Mouse (Mus musculus) forebrain, embryonic 10.5 days (tissue): ENCODE results near the gene Uevld. TPM values are rescaled to one million over a fixed set of nuclear protein-coding genes. Genes with fewer than 3 reads are reported as not detected.
"Not testable (repeated sequence)": the region's sequence is repeated elsewhere in the genome, so short reads cannot be mapped to it uniquely, and the experiment has no call there.

ENCODE experiments used
- DNase-seq: peaks from one replicate; pipeline ENCODE4 v3.0.0-alpha.2; 2017; ENCODE audit warnings: low spot score; ENCODE audit errors: extremely low spot score
- H3K27ac ChIP-seq: fragments of 300-500 bp; sonication (generic); 2 replicates; pipeline ENCODE4 v1.5.1; 2016; ENCODE audit warnings: mild to moderate bottlenecking
- H3K27me3 ChIP-seq: fragments of 300-500 bp; sonication (generic); 2 replicates; pipeline ENCODE4 v1.6.1; 2016; ENCODE audit warnings: mild to moderate bottlenecking; ENCODE audit not compliant: poor library complexity, severe bottlenecking
- H3K36me3 ChIP-seq: fragments of 300-500 bp; sonication (generic); replicated peaks from 2 replicates; pipeline ENCODE4 v1.6.1; 2016; ENCODE audit warnings: mild to moderate bottlenecking, moderate library complexity
- H3K4me1 ChIP-seq: fragments of 300-500 bp; sonication (generic); 2 replicates; pipeline ENCODE4 v1.6.1; 2016
- H3K4me3 ChIP-seq: fragments of 300-500 bp; sonication (generic); 2 replicates; pipeline ENCODE4 v1.5.1; 2016; ENCODE audit warnings: mild to moderate bottlenecking, moderate library complexity
- H3K9me3 ChIP-seq: fragments of 300-500 bp; sonication (generic); 2 replicates; pipeline ENCODE4 v1.6.1; 2016; ENCODE audit warnings: mild to moderate bottlenecking, moderate library complexity
- WGBS: fragments of 180-500 bp; shearing (Covaris S2); methylation state at CpG from one replicate; pipeline ENCODE4 v1.1.7; 2016; 5-methylcytosine and 5-hydroxymethylcytosine counted together
- polyA plus RNA-seq: library from polyadenylated mRNA; unstranded; fragments of >200 nt; fragmentation: Nextera tagmentation; extraction: Ambion mirVana; gene quantifications from 2 replicates; pipeline ENCODE4 v1.2.1, GENCODE M21; 2016

The Uevld gene
- polyA plus RNA-seq, 1 experiment from 2014 or later = 13.4 TPM

DNA sequence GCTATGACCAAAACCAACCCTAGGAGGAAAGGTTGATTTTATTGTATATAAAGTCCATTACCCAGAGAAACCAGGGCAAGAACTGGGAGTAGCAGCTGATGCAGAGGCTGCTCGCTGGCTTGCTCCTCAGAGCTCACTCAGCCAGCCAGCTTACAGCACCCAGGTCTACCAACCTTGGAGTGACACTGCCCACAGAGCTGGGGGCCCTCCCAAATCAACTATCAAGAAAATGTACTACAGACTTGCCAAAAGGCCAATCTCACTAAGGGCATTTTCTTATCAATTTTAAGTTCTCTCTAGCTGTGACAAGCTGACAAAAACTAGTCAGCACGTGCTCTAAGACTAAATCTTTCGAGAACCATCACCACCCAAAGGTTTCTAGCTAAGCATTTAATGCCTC is 37.2 kb upstream of the Uevld start:
- H3K4me3 ChIP-seq = no peak overlapping the region
- 88% methylated on average over 3 of the region's 3 CpGs for WGBS
- peaks cover 3% of the 10 kb centered on the region; the same call in 1 of the 2 replicates for H3K4me1 ChIP-seq
- H3K27me3 ChIP-seq = no peaks in the 10 kb centered on the region
- H3K36me3 ChIP-seq = peaks cover 87% of the 10 kb centered on the region
- H3K27ac ChIP-seq = no peak overlapping the region
- H3K9me3 ChIP-seq = no peaks in the 10 kb centered on the region
- no peak for DNase-seq

DNA sequence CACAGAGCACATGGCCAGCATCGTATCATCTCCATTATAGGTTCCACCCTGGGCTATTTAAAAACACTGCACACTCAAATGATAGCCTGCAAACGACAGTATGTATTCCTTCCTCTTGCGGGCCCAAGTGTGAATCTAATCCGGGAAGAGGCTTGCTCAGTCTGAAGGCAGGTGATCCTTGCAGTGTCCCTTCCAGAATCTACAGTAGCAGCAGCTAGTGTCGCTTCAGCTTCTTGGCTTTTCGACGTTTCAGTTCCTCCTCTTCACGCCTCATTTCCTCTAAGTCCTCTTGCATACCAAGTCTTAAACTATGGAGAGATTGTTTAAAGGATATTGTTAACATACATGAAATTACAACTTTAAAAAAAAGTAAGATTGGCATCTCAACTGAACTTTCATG is 34.8 kb upstream of the Uevld start:
- WGBS = 91% methylated on average over 8 of the region's 8 CpGs
- H3K36me3 ChIP-seq = peaks cover 74% of the 10 kb centered on the region
- H3K9me3 ChIP-seq = no peaks in the 10 kb centered on the region

DNA sequence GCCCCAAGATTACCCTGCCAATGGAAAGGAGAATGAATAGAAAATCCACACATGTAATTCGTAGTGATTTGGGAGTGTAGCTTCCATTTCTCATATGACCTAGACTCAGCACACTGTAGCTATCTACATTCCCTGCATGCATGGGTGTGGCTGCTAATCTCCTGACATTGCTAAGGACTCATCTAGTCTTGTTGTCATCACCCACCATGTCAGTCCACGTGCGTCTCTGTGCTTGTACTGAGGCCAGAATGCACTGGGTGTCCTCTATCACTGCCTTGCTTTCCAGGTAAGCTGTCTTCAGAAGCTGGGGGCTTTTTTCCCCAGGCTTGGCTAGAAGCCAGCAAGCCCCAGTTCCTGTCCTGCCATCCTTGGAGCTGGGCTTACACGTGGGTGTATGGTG is 31.1 kb upstream of the Uevld start:
- H3K27me3 ChIP-seq, H3K9me3 ChIP-seq, H3K27ac ChIP-seq, DNase-seq, H3K4me3 ChIP-seq: not testable (repeated sequence)
- peaks cover 37% of the 10 kb centered on the region for H3K36me3 ChIP-seq
- WGBS = 90% methylated on average over 4 of the region's 4 CpGs
- H3K4me1 ChIP-seq = peaks cover 11% of the 10 kb centered on the region

More for the DNA sequence above, 34.8 kb upstream of the Uevld start:
- no peak overlapping the region for H3K4me3 ChIP-seq
- DNase-seq = no peak
- H3K4me1 ChIP-seq = no peaks in the 10 kb centered on the region
- no peak overlapping the region for H3K27ac ChIP-seq
- no peaks in the 10 kb centered on the region for H3K27me3 ChIP-seq

DNA sequence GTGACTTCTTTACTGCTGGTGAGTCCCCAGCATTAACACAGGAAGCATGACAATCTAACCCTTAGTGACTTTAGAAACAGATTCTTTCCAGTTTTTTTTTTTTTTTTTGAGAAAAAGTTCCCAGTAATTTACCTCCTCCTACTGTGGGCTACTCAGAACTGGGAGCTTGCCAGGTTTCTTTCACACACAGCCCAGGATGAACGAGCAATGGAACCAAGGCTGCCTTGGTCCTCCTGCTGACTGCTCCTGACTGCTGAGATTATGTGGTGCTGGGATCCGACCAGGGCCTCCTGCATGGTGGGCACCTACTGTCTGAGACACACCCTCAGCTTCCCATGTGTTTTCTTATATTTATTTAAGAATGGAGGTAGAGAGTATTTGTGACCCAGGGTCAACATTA is 28.7 kb upstream of the Uevld start:
- Histone ChIP-seq H3K27me3 (no peaks in the 10 kb centered on the region), H3K27ac (no peak overlapping the region), H3K36me3 (peaks cover 14% of the 10 kb centered on the region), H3K9me3 (no peaks in the 10 kb centered on the region), H3K4me3 (no peak overlapping the region), H3K4me1 (peaks cover 11% of the 10 kb centered on the region)
- DNase-seq = no peak
- WGBS = 74% methylated on average over 2 of the region's 2 CpGs

DNA sequence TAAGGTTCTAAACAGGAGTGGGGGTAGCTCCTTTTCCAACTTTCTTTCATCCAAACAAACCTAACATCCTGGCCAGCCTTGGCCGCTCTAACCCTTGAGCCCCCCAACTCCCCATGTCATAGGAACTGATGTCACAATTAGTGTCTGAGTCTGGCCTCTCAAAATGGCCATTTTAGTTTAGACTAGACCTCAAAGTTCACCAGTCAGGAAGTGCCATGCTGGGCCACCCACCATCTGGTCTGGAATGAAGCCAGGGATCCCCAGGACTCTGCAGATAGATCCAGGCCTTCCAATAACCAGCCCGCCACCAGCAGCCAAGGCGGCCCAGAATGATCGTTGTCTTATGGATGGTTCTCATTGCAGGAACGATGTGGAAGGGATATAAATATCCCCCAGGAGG is 28.3 kb upstream of the Uevld start:
- H3K9me3 ChIP-seq = no peaks in the 10 kb centered on the region
- H3K4me3 ChIP-seq = no peak overlapping the region
- no peaks in the 10 kb centered on the region for H3K27me3 ChIP-seq
- 81% methylated on average over 5 of the region's 5 CpGs for WGBS
- H3K4me1 ChIP-seq = peaks cover 11% of the 10 kb centered on the region
- DNase-seq = no peak
- no peak overlapping the region for H3K27ac ChIP-seq
- peaks cover 10% of the 10 kb centered on the region for H3K36me3 ChIP-seq

DNA sequence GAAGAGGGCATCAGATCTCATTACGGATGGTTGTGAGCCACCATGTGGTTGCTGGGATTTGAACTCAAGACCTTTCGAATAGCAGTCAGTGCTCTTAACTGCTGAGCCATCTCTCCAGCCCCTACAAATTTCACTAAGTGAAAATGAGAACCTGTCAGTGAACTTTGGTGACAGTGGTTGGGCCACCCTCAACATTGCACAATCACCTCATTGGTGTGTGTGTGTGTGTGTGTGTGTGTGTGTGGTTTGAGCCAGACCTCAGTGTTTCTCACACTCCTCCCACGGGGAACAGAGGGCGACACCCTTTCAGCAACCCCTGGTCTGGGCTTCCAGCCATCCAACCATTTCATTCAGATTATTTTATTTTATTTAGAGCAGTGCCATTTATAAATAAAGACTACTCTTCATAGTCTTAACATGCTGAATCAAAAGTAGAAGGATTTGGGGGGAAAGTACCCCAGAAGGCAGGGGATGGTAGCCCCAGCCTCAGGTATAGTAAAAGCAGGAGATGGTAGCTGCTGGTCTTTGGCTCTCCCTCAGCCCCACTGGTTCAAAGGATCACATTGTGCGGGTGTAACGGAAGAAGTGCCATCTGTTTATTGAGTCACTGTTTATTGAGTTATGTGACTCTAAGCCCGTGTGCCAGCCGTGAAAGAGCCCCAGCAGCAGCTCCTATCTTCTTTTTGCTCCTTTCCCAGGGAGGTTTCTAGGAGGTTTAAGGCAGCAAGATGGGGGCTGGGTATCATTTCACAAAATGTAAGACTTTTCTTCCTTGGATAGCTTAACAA is 27.6 kb upstream of the Uevld start:
- Histone ChIP-seq H3K27me3 (no peaks in the 10 kb centered on the region), H3K4me3 (no peak overlapping the region), H3K36me3 (peaks cover 7% of the 10 kb centered on the region), H3K9me3 (no peaks in the 10 kb centered on the region), H3K27ac (no peak overlapping the region), H3K4me1 (peaks cover 11% of the 10 kb centered on the region)
- no peak for DNase-seq
- 64% methylated on average over 8 of the region's 8 CpGs for WGBS

DNA sequence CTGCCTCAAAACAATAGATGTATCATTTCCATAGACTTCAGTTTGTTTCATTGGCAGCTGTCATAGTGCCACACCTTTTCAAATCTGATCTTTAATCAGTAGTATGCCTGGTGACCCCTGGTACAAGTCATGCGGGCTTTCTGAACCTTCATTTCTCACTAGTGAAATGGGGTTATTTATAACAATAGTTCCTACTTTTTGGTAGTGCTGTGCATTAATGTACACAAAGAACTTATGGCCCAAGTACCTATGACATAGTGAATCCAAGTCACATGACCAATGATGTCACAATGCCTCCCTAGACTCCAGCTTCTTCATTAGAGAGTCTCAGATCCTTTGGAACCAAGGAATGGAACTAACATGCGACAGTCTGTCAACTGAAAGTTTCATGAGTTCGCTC is 25.0 kb upstream of the Uevld start, which contains the start of gene Gm9999:
Gene Gm9999 (plus strand): TSS at position 301 of the 400 bp plus-strand sequence.
- Histone ChIP-seq H3K9me3 (no peaks in the 10 kb centered on the region), H3K27me3 (no peaks in the 10 kb centered on the region)
- WGBS = 94% methylated on average over 3 of the region's 3 CpGs

DNA sequence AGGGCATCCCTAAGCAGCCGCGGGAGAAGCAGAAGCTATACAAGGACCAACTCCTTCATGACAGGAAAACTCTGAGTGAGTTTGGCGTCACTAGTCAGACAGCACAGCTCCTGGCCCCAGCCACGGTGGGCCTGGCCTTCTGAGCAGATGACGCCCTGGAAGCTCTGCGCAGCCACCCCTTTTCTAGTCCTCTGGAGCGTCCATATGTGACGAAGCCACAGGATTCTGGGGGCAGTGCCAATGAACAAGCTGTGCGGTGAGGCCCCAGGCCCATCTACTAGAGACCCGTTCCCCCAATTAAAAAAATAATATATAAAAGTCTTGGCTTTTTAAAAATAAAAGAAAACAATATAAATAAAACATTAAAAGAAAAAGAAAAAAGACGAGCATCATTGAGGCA is 17.1 kb upstream of the Uevld start:
- Histone ChIP-seq H3K27ac (no peak overlapping the region), H3K9me3 (peaks cover 11% of the 10 kb centered on the region; the same call in 1 of the 2 replicates), H3K4me1 (no peaks in the 10 kb centered on the region), H3K27me3 (no peaks in the 10 kb centered on the region), H3K36me3 (no peaks in the 10 kb centered on the region), H3K4me3 (no peak overlapping the region)
- WGBS = 91% methylated on average over 11 of the region's 11 CpGs
- no peak for DNase-seq

More for the DNA sequence above, 25.0 kb upstream of the Uevld start, which contains the start of gene Gm9999:
- H3K4me3 ChIP-seq = no peak within 1 kb of the TSS
- H3K36me3 ChIP-seq = no peaks in the 10 kb centered on the region
- H3K27ac ChIP-seq = no peak within 1 kb of the TSS
- no peak for DNase-seq
- H3K4me1 ChIP-seq = peaks cover 11% of the 10 kb centered on the region

DNA sequence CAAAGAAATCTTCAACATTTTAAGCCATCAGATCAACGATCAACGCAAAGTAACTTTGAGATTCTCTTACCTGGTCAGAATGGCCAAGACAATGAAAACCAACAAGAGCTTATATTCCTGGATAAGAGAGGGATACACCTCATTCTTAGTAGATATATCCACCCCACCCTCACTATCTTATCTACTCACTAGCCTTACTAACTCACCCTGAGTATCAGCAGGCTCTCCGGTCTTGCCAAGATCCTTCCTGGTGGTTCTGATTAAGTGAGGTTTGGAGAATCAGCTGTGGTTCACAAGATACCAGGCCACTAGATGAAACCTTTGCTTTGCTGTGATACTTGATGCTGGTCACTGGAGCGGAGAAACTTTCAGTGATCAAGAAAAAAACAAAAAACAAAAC is 16.3 kb upstream of the Uevld start:
- H3K9me3 ChIP-seq = peaks cover 11% of the 10 kb centered on the region; the same call in 1 of the 2 replicates
- WGBS = 92% methylated on average over 4 of the region's 4 CpGs

DNA sequence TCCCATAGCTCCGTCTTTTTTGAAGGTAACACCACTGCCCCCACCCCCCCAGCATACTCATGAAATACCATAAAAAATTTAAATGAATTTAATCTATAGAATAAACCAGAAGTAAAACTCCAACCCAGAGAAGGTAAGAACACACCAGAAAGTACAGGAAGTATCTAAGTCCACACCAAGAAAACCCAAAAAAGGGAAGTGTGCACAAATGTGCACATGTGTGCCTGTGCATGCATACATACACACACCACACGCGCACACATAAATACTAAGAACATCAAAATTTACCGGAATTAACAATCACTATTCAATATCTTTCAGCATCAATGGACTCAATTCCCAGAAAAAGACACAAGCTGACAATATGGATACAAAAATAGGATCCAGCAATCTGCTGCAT is 11.6 kb upstream of the Uevld start:
- Histone ChIP-seq H3K4me1 (no peaks in the 10 kb centered on the region), H3K4me3 (no peak overlapping the region), H3K36me3 (no peaks in the 10 kb centered on the region), H3K27me3 (no peaks in the 10 kb centered on the region), H3K27ac (no peak overlapping the region), H3K9me3 (peaks cover 11% of the 10 kb centered on the region; the same call in 1 of the 2 replicates)
- DNase-seq = no peak
- WGBS = 91% methylated on average over 4 of the region's 4 CpGs

More for the DNA sequence above, 16.3 kb upstream of the Uevld start:
- Histone ChIP-seq H3K27ac (no peak overlapping the region), H3K4me3 (no peak overlapping the region), H3K27me3 (no peaks in the 10 kb centered on the region), H3K36me3 (no peaks in the 10 kb centered on the region), H3K4me1 (no peaks in the 10 kb centered on the region)
- DNase-seq = no peak

DNA sequence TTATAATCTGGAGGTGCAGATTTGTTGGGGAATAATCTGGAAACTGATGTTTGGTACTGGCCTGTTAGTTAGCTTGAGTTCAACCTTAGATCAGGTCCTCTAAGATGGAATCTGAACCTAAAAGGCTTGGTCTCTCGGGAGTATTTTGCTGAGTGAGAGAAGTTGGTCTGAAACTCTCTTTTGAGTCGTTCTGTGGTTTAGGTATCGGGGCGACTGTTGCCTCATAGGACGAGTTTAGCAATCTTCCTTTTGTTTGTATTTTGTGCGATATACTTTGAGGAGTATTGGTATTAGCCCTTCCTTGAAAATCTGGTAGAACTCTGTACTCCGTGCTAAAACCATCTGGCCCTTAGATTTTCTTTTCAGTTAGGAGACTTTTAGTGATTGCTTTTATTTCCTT is 5.7 kb upstream of the Uevld start:
- H3K27me3 ChIP-seq = peaks cover 19% of the 10 kb centered on the region
- H3K9me3 ChIP-seq = no peaks in the 10 kb centered on the region
- H3K27ac ChIP-seq = no peak overlapping the region
- no peak for DNase-seq
- no peaks in the 10 kb centered on the region for H3K36me3 ChIP-seq
- 87% methylated on average over 7 of the region's 7 CpGs for WGBS
- no peak overlapping the region for H3K4me3 ChIP-seq
- peaks cover 14% of the 10 kb centered on the region for H3K4me1 ChIP-seq

DNA sequence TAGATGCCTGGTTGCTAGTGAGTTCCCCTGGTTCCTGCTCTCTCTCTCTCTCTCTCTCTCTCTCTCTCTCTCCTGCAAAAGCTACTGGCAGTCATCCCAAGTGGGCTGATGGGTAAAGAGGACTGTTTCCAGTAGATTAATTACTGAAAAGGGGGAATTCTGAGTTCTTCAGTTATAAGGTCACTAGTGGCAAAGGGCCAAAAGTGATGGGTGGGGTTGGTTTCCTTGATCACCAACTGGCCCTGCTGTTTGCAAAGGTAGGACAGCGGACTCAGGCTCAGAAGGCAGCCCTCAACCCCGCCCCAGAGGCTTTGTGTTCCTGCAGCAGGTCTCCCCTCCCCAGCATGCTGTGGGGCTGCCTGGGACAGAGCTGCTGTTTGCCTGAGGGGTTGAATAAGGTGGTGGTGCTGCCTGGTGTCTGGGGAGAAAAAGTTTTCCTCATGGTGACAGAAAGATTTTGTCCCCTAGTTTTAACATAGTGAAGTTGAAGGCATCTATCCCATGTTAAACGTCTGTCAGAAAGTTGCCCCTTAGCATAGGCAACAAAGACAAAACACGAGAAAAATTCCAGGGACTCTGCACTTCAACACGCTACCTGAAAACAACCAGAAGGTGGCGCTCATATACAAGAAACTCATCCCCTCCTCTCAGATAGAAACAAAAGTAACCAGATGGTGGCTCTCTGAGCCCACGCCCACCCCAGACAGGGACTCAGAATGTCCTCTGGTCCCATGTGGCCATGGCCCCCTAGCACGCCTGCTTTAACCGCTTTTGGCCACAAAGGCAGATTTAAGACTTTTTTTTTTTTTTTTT is 4.7 kb upstream of the Uevld start:
- Histone ChIP-seq H3K27me3 (peaks cover 22% of the 10 kb centered on the region), H3K36me3 (no peaks in the 10 kb centered on the region), H3K4me1 (peaks cover 20% of the 10 kb centered on the region), H3K9me3 (no peaks in the 10 kb centered on the region), H3K27ac (peak overlapping the region; percentile 81), H3K4me3 (peak overlapping the region; percentile 14; the same call in 1 of the 2 replicates)
- under 1% methylated on average over 9 of the region's 9 CpGs for WGBS
- peak; percentile 67 for DNase-seq

DNA sequence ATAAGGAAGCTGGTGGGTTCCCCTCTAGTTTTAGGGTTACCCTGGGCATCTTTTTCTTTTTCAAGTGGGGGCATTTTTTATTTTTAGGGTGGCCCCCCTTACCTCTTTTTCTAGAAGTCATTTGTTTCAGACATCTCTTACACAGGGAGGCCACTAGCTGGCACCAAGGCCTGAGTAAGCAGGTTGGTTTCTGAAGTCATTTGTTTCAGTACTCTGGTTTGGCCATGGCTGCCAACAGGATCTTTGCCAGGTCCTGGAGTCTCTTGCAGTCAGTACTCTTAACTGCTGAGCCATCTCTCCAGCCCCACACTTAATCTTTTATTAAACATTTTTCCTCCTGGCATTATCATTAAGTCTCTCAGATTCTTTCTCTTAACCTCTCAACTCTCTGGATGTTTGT is 3.8 kb upstream of the Uevld start:
- Histone ChIP-seq H3K4me1 (peaks cover 28% of the 10 kb centered on the region), H3K36me3 (no peaks in the 10 kb centered on the region), H3K9me3 (no peaks in the 10 kb centered on the region), H3K27ac (no peak overlapping the region), H3K4me3 (no peak overlapping the region), H3K27me3 (peaks cover 22% of the 10 kb centered on the region)
- no peak for DNase-seq
